Mouse (Mus musculus) heart, embryonic 15.5 days (tissue): Measurements from ENCODE around the gene Tmem132d. TPM values are rescaled to one million over a fixed set of nuclear protein-coding genes. Genes with fewer than 3 reads are reported as not detected.

ENCODE experiments used
- ATAC-seq: fragments of 200-750 bp; cut with Nextera tagmentation; replicated peaks from 2 replicates; pipeline ENCODE4 v1.8.0; 2017; ENCODE audit warnings: low read depth, moderate TSS enrichment; ENCODE audit not compliant: insufficient number of reproducible peaks, insufficient read depth, low FRiP score
- H3K27ac ChIP-seq: fragments of 300-500 bp; sonication (generic); 2 replicates; pipeline ENCODE4 v1.5.1; 2015; ENCODE audit warnings: mild to moderate bottlenecking, inconsistent platforms
- H3K27me3 ChIP-seq: fragments of 300-500 bp; sonication (generic); 2 replicates; pipeline ENCODE4 v1.6.1; 2015; ENCODE audit warnings: inconsistent platforms
- H3K36me3 ChIP-seq: fragments of 300-500 bp; sonication (generic); 2 replicates; pipeline ENCODE4 v1.6.1; 2015; ENCODE audit warnings: mild to moderate bottlenecking, inconsistent platforms
- H3K4me1 ChIP-seq: fragments of 300-500 bp; sonication (generic); replicated peaks from 2 replicates; pipeline ENCODE4 v1.6.1; 2015; ENCODE audit warnings: inconsistent platforms
- H3K4me2 ChIP-seq: fragments of 300-500 bp; sonication (generic); 2 replicates; pipeline ENCODE4 v1.6.1; 2015; ENCODE audit warnings: inconsistent platforms, mild to moderate bottlenecking, moderate library complexity
- H3K4me3 ChIP-seq: fragments of 300-500 bp; sonication (generic); 2 replicates; pipeline ENCODE4 v1.5.1; 2015; ENCODE audit warnings: mild to moderate bottlenecking, inconsistent platforms
- H3K9ac ChIP-seq: fragments of 300-500 bp; sonication (generic); 2 replicates; pipeline ENCODE4 v1.6.1; 2015; ENCODE audit warnings: mild to moderate bottlenecking, inconsistent platforms
- H3K9me3 ChIP-seq: fragments of 300-500 bp; sonication (generic); replicated peaks from 2 replicates; pipeline ENCODE4 v1.6.1; 2016; ENCODE audit warnings: inconsistent platforms
- WGBS: fragments of 180-500 bp; shearing (Covaris S2); methylation state at CpG from one replicate; pipeline ENCODE4 v1.1.7; 2015; ENCODE audit warnings: mixed read lengths; 5-methylcytosine and 5-hydroxymethylcytosine counted together
- polyA plus RNA-seq: library from polyadenylated mRNA; unstranded; fragments of >200 nt; fragmentation: Nextera tagmentation; extraction: Ambion mirVana; gene quantifications from 2 replicates; pipeline ENCODE4 v1.2.1, GENCODE M21; 2015

Gene Tmem132d
- polyA plus RNA-seq, 1 experiment from 2014 or later: 0.09 TPM

DNA sequence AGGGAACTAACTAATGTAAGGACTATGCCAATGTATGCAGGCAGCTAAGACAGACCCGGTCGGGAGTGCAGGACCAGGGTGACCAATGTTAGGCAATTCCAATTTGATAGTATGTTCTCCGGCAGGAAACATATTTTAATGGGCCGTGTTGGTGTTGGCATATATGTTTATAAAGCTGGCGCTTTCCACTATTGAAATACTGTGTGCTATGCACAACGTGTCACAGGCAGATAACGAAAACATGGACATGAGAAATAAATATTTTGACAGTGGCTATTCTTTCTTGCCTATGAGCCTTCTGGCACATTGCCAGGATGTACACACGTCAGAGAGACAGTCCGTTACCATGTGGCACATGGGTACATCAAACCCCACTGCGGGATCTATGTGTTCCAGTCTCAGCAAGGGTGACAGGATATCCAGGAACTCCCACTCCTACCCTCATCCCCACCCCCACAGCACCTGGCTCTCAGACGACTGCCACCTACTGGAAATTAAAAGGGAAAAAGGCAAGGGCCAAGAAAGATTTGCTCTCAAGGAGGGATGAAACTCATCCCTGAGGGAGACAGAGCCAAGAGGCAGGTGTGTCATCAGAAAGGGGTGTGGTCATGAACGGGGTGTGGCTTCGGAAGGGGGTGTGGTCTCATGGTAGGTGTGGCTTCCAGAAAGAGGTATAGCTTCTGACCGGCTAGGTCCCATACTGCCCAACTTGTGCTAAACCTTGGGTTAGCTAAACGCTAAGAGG lies 285.8 kb downstream of the Tmem132d start:
- 79% methylated on average over 15 of the region's 15 CpGs for WGBS
- ATAC-seq: 0 out of 2 replicates have a peak, but pooled peaks have one; percentile 18

DNA sequence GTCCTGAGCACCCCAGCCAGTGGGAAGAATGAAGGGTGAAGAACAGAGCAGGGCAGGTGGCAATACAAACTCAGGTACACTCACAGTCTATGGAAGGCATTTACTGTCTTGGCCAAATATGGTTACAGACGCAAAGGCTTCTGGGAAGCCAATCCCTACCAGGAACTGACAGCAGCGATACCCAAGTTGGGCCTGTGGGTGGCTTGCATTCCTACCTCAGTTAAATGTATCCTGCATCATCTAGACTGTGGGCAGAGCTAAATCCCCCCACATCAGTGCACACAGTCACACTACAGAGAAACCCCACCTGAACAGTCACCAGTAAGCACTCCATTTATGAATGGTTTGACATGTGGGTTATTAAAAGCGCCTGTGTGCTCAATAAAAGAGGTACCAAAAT lies 288.1 kb downstream of the Tmem132d start:
- 81% methylated on average over 3 of the region's 3 CpGs for WGBS
- ATAC-seq: no peak
- H3K27me3 ChIP-seq: no peaks in the 10 kb centered on the region
- no peaks in the 10 kb centered on the region for H3K9me3 ChIP-seq
- H3K36me3 ChIP-seq: no peaks in the 10 kb centered on the region
- H3K27ac ChIP-seq: no peak overlapping the region
- no peak overlapping the region for H3K4me3 ChIP-seq
- no peak overlapping the region for H3K9ac ChIP-seq
- no peaks in the 10 kb centered on the region for H3K4me1 ChIP-seq
- no peak overlapping the region for H3K4me2 ChIP-seq

More for the DNA sequence above, 285.8 kb downstream of the Tmem132d start:
- Histone ChIP-seq H3K27ac (no peak overlapping the region), H3K36me3 (no peaks in the 10 kb centered on the region), H3K4me1 (no peaks in the 10 kb centered on the region), H3K9me3 (no peaks in the 10 kb centered on the region), H3K27me3 (no peaks in the 10 kb centered on the region), H3K4me3 (no peak overlapping the region), H3K4me2 (no peak overlapping the region), H3K9ac (no peak overlapping the region)

DNA sequence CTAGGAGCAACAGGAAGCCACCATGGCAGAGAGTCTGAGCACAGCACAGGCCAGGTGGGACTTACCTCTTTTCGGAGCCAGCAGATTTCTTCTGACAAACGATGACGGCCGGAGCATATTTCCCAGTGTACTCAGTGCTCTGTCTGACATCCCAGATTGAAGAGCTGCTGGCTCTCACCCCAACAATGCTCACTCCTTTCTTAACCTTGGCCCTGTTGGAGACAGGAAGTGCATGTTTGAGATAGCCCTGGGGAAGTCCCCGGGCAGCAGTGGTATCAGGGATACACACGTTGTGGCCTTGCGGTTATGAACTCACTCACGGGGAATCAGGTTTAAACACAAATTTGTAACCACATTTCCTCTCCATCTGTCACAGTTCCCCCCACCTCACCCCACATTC lies 296.1 kb downstream of the Tmem132d start:
- no peaks in the 10 kb centered on the region for H3K36me3 ChIP-seq
- no peak for ATAC-seq
- WGBS: 56% methylated on average over 8 of the region's 8 CpGs
- H3K4me2 ChIP-seq: no peak overlapping the region
- no peak overlapping the region for H3K4me3 ChIP-seq
- H3K27me3 ChIP-seq: no peaks in the 10 kb centered on the region
- H3K9me3 ChIP-seq: no peaks in the 10 kb centered on the region
- H3K4me1 ChIP-seq: no peaks in the 10 kb centered on the region
- H3K27ac ChIP-seq: no peak overlapping the region
- no peak overlapping the region for H3K9ac ChIP-seq

DNA sequence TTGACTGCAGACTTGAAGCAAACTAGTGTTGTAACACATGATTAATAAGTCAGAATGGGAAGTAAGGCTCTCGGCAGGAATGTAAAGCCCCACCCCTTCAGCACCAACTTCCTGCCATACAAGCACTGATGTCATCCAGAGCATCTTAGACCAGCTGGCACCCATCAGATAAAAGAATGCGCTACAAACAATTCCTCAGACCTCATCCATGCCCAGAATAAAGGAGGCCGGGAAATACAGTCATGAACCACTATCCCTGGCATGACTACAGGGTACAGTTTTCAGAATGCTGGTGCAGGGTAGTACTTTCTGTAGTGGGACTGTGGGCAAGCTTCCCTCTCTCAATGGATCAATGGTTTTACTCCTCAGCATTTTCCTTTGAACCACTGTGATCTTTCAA lies 310.2 kb downstream of the Tmem132d start:
- H3K4me3 ChIP-seq: no peak overlapping the region
- H3K4me2 ChIP-seq: no peak overlapping the region
- ATAC-seq: no peak
- H3K27ac ChIP-seq: no peak overlapping the region
- H3K4me1 ChIP-seq: no peaks in the 10 kb centered on the region
- H3K9me3 ChIP-seq: no peaks in the 10 kb centered on the region
- 45% methylated on average over 3 of the region's 3 CpGs for WGBS
- H3K36me3 ChIP-seq: no peaks in the 10 kb centered on the region
- no peaks in the 10 kb centered on the region for H3K27me3 ChIP-seq
- no peak overlapping the region for H3K9ac ChIP-seq

DNA sequence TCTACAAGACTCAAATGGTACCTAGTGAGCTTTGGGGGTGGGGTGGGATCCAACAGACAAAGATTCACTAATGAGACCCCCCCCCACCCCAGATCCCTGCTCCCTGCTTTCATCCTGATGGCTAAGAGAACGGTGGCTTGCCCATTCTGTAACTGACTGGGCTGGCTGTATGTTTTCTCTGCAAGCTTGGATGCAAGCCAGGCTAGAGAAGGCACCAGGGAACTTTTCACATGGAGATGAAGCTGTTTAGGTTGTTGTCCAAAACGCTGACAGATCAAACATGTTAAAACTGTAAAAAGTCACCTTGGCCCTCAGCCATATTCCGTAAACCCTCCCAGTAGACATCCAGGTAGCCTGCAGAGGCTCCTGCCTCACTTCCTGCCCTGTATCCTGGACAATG lies 313.7 kb downstream of the Tmem132d start:
- ATAC-seq: no peak
- H3K4me3 ChIP-seq: no peak overlapping the region
- H3K4me1 ChIP-seq: no peaks in the 10 kb centered on the region
- 60% methylated on average over 3 of the region's 3 CpGs for WGBS
- H3K9ac ChIP-seq: no peak overlapping the region
- no peaks in the 10 kb centered on the region for H3K9me3 ChIP-seq
- no peak overlapping the region for H3K27ac ChIP-seq
- no peaks in the 10 kb centered on the region for H3K36me3 ChIP-seq
- H3K4me2 ChIP-seq: no peak overlapping the region
- H3K27me3 ChIP-seq: no peaks in the 10 kb centered on the region

DNA sequence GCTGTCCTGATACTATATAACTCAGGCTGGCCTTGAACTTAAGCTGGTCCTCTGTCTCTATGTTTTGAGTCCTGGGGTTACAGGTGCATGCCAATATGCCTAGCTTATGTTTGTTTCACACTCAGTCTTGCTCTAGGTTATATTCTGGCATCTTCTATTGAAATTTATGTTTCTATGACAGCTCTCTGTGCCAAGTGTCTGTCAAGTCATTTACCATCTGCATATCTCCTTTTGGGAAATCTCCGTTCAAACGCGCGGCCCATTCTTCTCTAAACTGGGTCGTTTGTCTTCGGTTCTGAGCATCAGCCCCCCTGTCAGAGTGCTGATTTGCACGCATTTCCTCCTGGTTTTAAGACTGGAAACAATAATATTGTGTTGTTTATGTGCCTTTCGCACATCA lies 319.8 kb downstream of the Tmem132d start:
- Histone ChIP-seq H3K9me3 (no peaks in the 10 kb centered on the region), H3K9ac (no peak overlapping the region)

DNA sequence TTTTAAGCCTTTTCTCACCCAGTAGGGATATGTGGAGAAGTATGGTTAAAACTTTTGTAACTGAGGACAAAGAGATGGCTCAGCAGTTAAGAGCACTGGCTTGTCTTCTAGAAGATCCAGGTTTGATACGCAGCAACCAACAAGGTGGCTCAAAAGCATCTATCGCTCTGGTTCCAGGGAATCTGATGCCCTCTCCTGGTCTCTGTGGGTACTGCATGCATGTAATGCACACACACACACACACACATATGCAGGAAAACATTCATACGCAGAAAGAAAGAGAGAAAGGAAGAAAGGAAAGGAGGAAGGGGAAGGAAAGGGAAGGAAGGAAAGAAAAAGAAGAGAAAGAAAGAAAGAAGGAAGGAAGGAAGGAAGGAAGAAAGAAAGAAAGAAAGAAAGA lies 320.4 kb downstream of the Tmem132d start:
- 86% methylated on average over 3 of the region's 3 CpGs for WGBS
- ATAC-seq: no peak
- H3K4me3 ChIP-seq: no peak overlapping the region
- H3K4me1 ChIP-seq: no peaks in the 10 kb centered on the region
- H3K27ac ChIP-seq: no peak overlapping the region
- no peaks in the 10 kb centered on the region for H3K27me3 ChIP-seq
- no peak overlapping the region for H3K9ac ChIP-seq
- no peak overlapping the region for H3K4me2 ChIP-seq
- no peaks in the 10 kb centered on the region for H3K36me3 ChIP-seq
- H3K9me3 ChIP-seq: no peaks in the 10 kb centered on the region

More for the DNA sequence above, 319.8 kb downstream of the Tmem132d start:
- no peak overlapping the region for H3K4me2 ChIP-seq
- no peaks in the 10 kb centered on the region for H3K4me1 ChIP-seq
- H3K27ac ChIP-seq: no peak overlapping the region
- H3K27me3 ChIP-seq: no peaks in the 10 kb centered on the region
- WGBS: 78% methylated on average over 8 of the region's 8 CpGs
- ATAC-seq: no peak
- no peak overlapping the region for H3K4me3 ChIP-seq
- H3K36me3 ChIP-seq: no peaks in the 10 kb centered on the region

DNA sequence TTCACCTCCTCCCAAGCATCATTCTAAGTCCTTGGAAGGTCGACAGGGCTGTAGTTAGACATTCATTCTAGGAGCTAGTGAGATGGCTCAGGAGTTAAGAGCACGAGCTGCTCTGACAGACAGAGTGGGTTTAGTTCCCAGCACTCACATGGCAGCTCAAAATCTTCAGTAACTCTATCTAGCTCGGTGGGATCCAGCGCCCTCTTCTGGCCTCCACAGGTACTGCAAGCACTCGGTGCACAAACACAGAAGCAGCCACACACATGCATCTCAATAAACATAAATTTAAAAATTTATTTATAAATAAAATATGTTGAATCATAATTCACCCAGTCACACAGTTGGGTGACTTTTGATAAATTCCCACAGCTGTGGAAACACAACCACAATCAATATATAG lies 321.2 kb downstream of the Tmem132d start:
- no peaks in the 10 kb centered on the region for H3K36me3 ChIP-seq
- H3K4me2 ChIP-seq: no peak overlapping the region
- H3K4me1 ChIP-seq: no peaks in the 10 kb centered on the region
- 65% methylated on average over 5 of the region's 5 CpGs for WGBS
- ATAC-seq: no peak
- no peaks in the 10 kb centered on the region for H3K9me3 ChIP-seq
- no peaks in the 10 kb centered on the region for H3K27me3 ChIP-seq
- H3K27ac ChIP-seq: no peak overlapping the region
- H3K9ac ChIP-seq: no peak overlapping the region
- H3K4me3 ChIP-seq: no peak overlapping the region

DNA sequence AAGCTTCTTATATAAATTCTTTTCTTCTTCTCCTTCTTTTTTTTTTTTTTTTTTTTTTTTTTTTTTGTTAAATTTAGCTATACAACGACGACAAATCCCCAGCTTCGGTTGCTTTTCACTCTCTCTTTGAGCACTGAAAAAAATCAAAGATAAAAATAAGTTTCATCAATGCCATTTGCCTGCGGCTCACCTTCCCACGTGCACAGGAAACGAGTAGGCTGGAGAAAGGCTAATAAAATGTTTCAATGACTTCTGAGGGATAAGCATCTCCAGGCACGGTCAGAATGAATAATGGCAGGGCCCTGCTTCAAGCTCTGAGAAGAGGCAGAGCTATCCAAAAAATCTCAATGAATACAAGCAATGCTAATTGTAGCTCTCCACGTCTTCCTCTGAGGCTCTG lies 330.3 kb downstream of the Tmem132d start:
- H3K9ac ChIP-seq: no peak overlapping the region
- H3K4me2 ChIP-seq: no peak overlapping the region
- H3K4me1 ChIP-seq: no peaks in the 10 kb centered on the region
- ATAC-seq: no peak
- H3K27ac ChIP-seq: no peak overlapping the region
- H3K27me3 ChIP-seq: no peaks in the 10 kb centered on the region
- peaks cover 4% of the 10 kb centered on the region; the same call in 1 of the 2 replicates for H3K9me3 ChIP-seq
- H3K36me3 ChIP-seq: no peaks in the 10 kb centered on the region
- H3K4me3 ChIP-seq: no peak overlapping the region
- 70% methylated on average over 8 of the region's 8 CpGs for WGBS

DNA sequence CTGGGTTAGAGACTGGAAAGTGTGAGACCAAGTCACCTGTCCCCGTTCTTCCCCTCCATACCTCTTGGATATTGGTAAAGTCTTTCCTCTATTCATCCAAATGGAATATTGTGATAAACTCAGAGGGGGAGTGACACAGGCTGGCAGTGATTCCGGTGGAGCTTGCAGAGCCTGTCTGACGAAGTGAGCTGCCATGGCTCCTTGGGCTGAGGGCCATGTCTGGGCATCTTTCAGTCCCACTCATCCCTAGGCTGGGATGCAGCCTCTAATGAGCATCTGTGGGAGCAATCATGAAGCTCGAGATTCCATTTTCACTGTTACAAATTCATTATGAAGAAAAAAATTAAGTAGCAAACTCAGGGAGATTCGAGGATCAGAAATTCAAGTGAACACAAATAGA lies 332.5 kb downstream of the Tmem132d start:
- Histone ChIP-seq H3K9ac (no peak overlapping the region), H3K36me3 (no peaks in the 10 kb centered on the region), H3K9me3 (peaks cover 4% of the 10 kb centered on the region; the same call in 1 of the 2 replicates), H3K27ac (no peak overlapping the region), H3K4me2 (no peak overlapping the region), H3K27me3 (no peaks in the 10 kb centered on the region), H3K4me1 (no peaks in the 10 kb centered on the region), H3K4me3 (no peak overlapping the region)
- ATAC-seq: no peak
- 73% methylated on average over 5 of the region's 5 CpGs for WGBS

DNA sequence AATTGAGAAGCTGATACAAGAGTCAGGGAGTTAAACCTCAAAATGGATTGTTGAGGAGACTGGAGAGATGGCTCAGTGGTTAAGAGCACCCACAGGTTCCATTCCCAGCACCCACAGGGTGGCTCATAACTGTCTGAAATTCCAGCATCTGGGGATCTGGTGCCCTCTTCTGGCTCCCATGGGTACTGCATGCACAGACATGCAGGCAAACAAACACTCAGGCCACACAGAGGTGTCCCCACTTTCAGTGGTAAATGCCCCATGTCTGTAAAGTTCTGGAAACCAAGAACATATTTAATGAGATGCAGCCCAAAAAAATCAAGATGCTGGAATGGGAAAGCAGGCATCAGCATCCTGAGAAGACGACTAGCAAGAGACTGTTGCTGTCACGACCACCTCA lies 333.4 kb downstream of the Tmem132d start:
- Histone ChIP-seq H3K4me2 (no peak overlapping the region), H3K36me3 (no peaks in the 10 kb centered on the region), H3K4me3 (no peak overlapping the region), H3K9me3 (peaks cover 4% of the 10 kb centered on the region; the same call in 1 of the 2 replicates), H3K27ac (no peak overlapping the region), H3K9ac (no peak overlapping the region), H3K4me1 (no peaks in the 10 kb centered on the region), H3K27me3 (no peaks in the 10 kb centered on the region)
- 81% methylated on average over 2 of the region's 2 CpGs for WGBS
- no peak for ATAC-seq

DNA sequence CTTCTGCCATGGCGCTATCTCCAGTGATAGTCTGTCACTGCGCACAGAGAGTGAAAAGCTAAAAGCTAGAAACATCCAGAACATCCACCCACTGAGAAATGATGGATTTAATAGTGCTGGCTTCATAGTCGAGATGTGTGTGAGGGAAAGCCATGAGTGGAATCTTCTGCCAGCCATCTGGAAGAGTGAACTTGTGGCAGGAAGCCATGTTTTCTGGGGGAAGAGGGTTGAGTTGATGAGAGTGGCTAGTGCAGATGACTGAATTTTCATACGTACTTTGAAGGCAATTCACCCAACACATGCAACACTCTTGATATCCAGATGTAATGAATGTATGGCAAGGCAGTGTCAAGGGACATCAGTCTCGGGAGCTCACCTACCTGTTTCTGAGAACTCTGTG lies 342.3 kb downstream of the Tmem132d start:
- Histone ChIP-seq H3K4me1 (no peaks in the 10 kb centered on the region), H3K36me3 (no peaks in the 10 kb centered on the region), H3K27ac (no peak overlapping the region), H3K9me3 (no peaks in the 10 kb centered on the region), H3K9ac (no peak overlapping the region), H3K4me3 (no peak overlapping the region), H3K27me3 (no peaks in the 10 kb centered on the region), H3K4me2 (no peak overlapping the region)
- WGBS: 70% methylated on average over 5 of the region's 5 CpGs
- no peak for ATAC-seq
